Mouse (Mus musculus) forebrain, embryonic 16.5 days (tissue): ENCODE measurements at regions not wholly inside any gene's neighbourhood (a gene's known extent, or its start where the extent isn't known, plus 50 kb on each side); places are given as distances from the start of the nearest gene placed in this dataset.
"Not testable (repeated sequence)": the region's sequence is repeated elsewhere in the genome, so short reads cannot be mapped to it uniquely, and the experiment has no call there.

ENCODE experiments used
- ATAC-seq: fragments of 200-750 bp; cut with Nextera tagmentation; 2 replicates; pipeline ENCODE4 v1.8.0; 2017; ENCODE audit warnings: mild to moderate bottlenecking, moderate library complexity
- H3K27ac ChIP-seq: fragments of 300-500 bp; sonication (generic); 2 replicates; pipeline ENCODE4 v1.5.1; 2014; ENCODE audit warnings: low read length, control low read depth
- H3K27me3 ChIP-seq: fragments of 300-500 bp; sonication (generic); replicated peaks from 2 replicates; pipeline ENCODE4 v1.6.1; 2014; ENCODE audit warnings: low read length; ENCODE audit not compliant: control insufficient read depth, insufficient read depth
- H3K36me3 ChIP-seq: fragments of 300-500 bp; sonication (generic); 2 replicates; pipeline ENCODE4 v1.6.1; 2014; ENCODE audit not compliant: control insufficient read depth, insufficient read depth
- H3K4me1 ChIP-seq: fragments of 300-500 bp; sonication (generic); replicated peaks from 2 replicates; pipeline ENCODE4 v1.6.1; 2014; ENCODE audit warnings: low read length; ENCODE audit not compliant: control insufficient read depth, insufficient read depth
- H3K4me2 ChIP-seq: fragments of 300-500 bp; sonication (generic); 2 replicates; pipeline ENCODE4 v1.6.1; 2014; ENCODE audit warnings: mild to moderate bottlenecking, low read length, control low read depth
- H3K4me3 ChIP-seq: fragments of 300-500 bp; sonication (generic); replicated peaks from 2 replicates; pipeline ENCODE4 v1.5.1; 2014; ENCODE audit warnings: mild to moderate bottlenecking, low read length, control low read depth
- H3K9ac ChIP-seq: fragments of 300-500 bp; sonication (generic); replicated peaks from 2 replicates; pipeline ENCODE4 v1.6.1; 2014; ENCODE audit warnings: low read depth, low read length, control low read depth
- H3K9me3 ChIP-seq: fragments of 300-500 bp; sonication (generic); 2 replicates; pipeline ENCODE4 v1.6.1; 2016; ENCODE audit warnings: low read length; ENCODE audit not compliant: control insufficient read depth
- WGBS: fragments of 180-500 bp; shearing (Covaris S2); extraction: QIAGEN DNeasy Blood & Tissue Kit; methylation state at CpG from one replicate; pipeline ENCODE4 v1.1.7; 2014; 5-methylcytosine and 5-hydroxymethylcytosine counted together

- Histone ChIP-seq H3K27me3 (no peaks in the 10 kb centered on the region), H3K27ac (no peak overlapping the region), H3K4me1 (no peaks in the 10 kb centered on the region), H3K9me3 (no peaks in the 10 kb centered on the region), H3K4me2 (no peak overlapping the region), H3K36me3 (no peaks in the 10 kb centered on the region), H3K9ac (no peak overlapping the region), H3K4me3 (no peak overlapping the region)
- 91% methylated on average over 8 of the region's 8 CpGs for WGBS
- ATAC-seq, result no peak
These were observed 251.2 kb upstream of the Kcnh8 start for GRCm38 (mm10) chr17:52351293-52351692.

- H3K9me3 ChIP-seq, result no peaks in the 10 kb centered on the region
- no peak overlapping the region for H3K9ac ChIP-seq
- H3K4me1 ChIP-seq, result no peaks in the 10 kb centered on the region
- no peak overlapping the region for H3K4me2 ChIP-seq
- no peaks in the 10 kb centered on the region for H3K36me3 ChIP-seq
- H3K4me3 ChIP-seq, result no peak overlapping the region
- ATAC-seq, result no peak
- H3K27me3 ChIP-seq, result no peaks in the 10 kb centered on the region
- no peak overlapping the region for H3K27ac ChIP-seq
These were observed 251.8 kb upstream of the Kcnh8 start for GRCm38 (mm10) chr17:52350696-52351095.

GRCm38 (mm10) chr17:52349872-52350271, 252.6 kb upstream of the Kcnh8 start:
- no peak overlapping the region for H3K27ac ChIP-seq
- no peak for ATAC-seq
- H3K4me1 ChIP-seq, result no peaks in the 10 kb centered on the region
- no peak overlapping the region for H3K4me3 ChIP-seq
- H3K36me3 ChIP-seq, result no peaks in the 10 kb centered on the region
- WGBS, result 81% methylated on average over 5 of the region's 5 CpGs
- H3K4me2 ChIP-seq, result no peak overlapping the region
- H3K27me3 ChIP-seq, result no peaks in the 10 kb centered on the region
- no peak overlapping the region for H3K9ac ChIP-seq
- H3K9me3 ChIP-seq, result no peaks in the 10 kb centered on the region

DNA sequence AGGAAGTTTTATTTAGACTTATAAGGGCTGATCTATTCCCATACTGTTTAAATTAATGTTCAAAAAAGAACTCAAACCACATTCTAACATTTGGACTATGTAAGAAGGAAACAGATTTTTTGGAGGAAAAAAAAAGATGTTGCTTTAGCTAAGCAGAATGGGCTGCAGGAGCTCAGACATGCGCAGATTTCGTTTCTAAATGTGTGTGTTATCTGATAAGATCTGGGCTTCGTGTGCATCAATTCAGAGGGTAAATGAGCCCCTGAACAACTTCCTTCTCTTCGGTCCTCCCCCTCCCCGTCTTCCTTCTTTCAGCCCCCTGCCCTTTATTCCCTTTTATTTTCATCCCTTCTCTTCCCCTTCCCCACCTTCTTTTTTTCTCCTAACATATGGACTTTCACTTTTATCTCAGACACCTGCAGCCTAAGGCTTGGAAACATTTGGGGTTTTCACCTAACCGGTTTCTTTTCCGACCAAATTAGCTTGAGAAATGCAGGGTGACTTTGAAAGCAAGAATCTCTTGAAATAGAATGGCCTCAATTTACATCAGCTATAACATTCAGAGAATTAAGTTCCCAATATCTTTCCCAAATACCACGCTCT, 253.9 kb upstream of the Kcnh8 start:
- Histone ChIP-seq H3K27me3 (no peaks in the 10 kb centered on the region), H3K4me2 (no peak overlapping the region), H3K4me3 (no peak overlapping the region), H3K4me1 (no peaks in the 10 kb centered on the region), H3K9me3 (no peaks in the 10 kb centered on the region), H3K36me3 (no peaks in the 10 kb centered on the region), H3K9ac (no peak overlapping the region), H3K27ac (no peak overlapping the region)
- WGBS, result 73% methylated on average over 8 of the region's 8 CpGs
- no peak for ATAC-seq

- Histone ChIP-seq H3K4me2 (no peak overlapping the region), H3K36me3 (no peaks in the 10 kb centered on the region)
- WGBS, result 82% methylated on average over 1 of the region's 1 CpGs
These were observed 281.9 kb upstream of the Kcnh8 start for GRCm38 (mm10) chr17:52320586-52320985.

GRCm38 (mm10) chr17:52316976-52317375, 285.5 kb upstream of the Kcnh8 start:
- Histone ChIP-seq H3K4me1 (no peaks in the 10 kb centered on the region), H3K9ac (no peak overlapping the region), H3K27me3 (no peaks in the 10 kb centered on the region), H3K4me3 (no peak overlapping the region), H3K36me3 (no peaks in the 10 kb centered on the region), H3K4me2 (no peak overlapping the region), H3K27ac (no peak overlapping the region), H3K9me3 (no peaks in the 10 kb centered on the region)
- no peak for ATAC-seq
- WGBS, result 85% methylated on average over 3 of the region's 3 CpGs

More at GRCm38 (mm10) chr17:52320586-52320985, 281.9 kb upstream of the Kcnh8 start:
- Histone ChIP-seq H3K4me3 (no peak overlapping the region), H3K27me3 (no peaks in the 10 kb centered on the region), H3K9me3 (no peaks in the 10 kb centered on the region), H3K27ac (no peak overlapping the region), H3K4me1 (no peaks in the 10 kb centered on the region), H3K9ac (no peak overlapping the region)
- no peak for ATAC-seq

GRCm38 (mm10) chr17:52315879-52316278, 286.6 kb upstream of the Kcnh8 start:
- H3K4me3 ChIP-seq, result no peak overlapping the region
- ATAC-seq, result no peak
- no peak overlapping the region for H3K4me2 ChIP-seq
- H3K9ac ChIP-seq, result no peak overlapping the region
- H3K36me3 ChIP-seq, result no peaks in the 10 kb centered on the region
- no peaks in the 10 kb centered on the region for H3K9me3 ChIP-seq
- H3K27me3 ChIP-seq, result no peaks in the 10 kb centered on the region
- H3K4me1 ChIP-seq, result no peaks in the 10 kb centered on the region
- H3K27ac ChIP-seq, result no peak overlapping the region
- 94% methylated on average over 2 of the region's 2 CpGs for WGBS

DNA sequence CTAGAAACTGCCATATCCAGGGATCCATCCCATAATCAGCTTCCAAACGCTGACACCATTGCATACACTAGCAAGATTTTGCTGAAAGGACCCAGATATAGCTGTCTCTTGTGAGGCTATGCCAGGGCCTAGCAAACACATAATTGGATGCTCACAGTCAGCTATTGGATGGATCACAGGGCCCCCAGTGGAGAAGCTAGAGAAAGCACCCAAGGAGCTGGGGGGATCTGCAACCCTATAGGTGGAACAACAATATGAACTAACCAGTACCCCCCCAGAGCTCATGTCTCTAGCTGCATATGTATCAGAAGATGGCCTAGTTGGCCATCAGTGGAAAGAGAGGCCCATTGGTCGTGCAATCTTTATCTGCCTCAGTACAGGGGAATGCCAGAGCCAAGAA, 287.1 kb upstream of the Kcnh8 start:
- not testable (repeated sequence) for H3K4me3 ChIP-seq, H3K4me2 ChIP-seq, H3K36me3 ChIP-seq, H3K9me3 ChIP-seq, H3K27me3 ChIP-seq, H3K9ac ChIP-seq, H3K4me1 ChIP-seq, ATAC-seq, H3K27ac ChIP-seq
- 86% methylated on average over 1 of the region's 2 CpGs for WGBS

- H3K36me3 ChIP-seq, result no peaks in the 10 kb centered on the region
- no peak overlapping the region for H3K4me2 ChIP-seq
- WGBS, result 87% methylated on average over 1 of the region's 1 CpGs
- no peaks in the 10 kb centered on the region for H3K27me3 ChIP-seq
- H3K9ac ChIP-seq, result no peak overlapping the region
- ATAC-seq, result no peak
- H3K4me1 ChIP-seq, result no peaks in the 10 kb centered on the region
- H3K27ac ChIP-seq, result no peak overlapping the region
- no peaks in the 10 kb centered on the region for H3K9me3 ChIP-seq
- H3K4me3 ChIP-seq, result no peak overlapping the region
These were observed 290.5 kb upstream of the Kcnh8 start for GRCm38 (mm10) chr17:52312043-52312442.

DNA sequence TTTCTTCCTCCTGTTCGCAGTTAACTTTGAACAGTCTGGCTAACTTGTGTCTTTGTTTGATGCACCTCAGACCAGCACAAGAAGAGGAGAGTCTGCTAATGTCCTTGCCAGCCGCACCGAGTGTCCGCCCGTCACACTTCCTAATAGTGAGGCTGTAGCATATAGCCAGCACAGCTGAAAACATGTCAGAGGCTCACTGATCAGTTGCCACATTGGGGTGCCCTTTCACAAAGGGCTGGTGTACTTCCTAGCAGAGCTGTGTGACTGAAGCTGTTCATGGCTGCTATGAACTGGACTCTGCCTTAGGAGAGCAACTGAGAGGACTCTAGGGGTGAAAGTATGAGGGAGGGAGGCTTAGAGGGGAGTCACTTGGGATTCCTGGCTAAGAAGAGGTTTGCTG, 293.7 kb upstream of the Kcnh8 start:
- H3K4me1 ChIP-seq, result no peaks in the 10 kb centered on the region
- H3K27ac ChIP-seq, result no peak overlapping the region
- no peaks in the 10 kb centered on the region for H3K27me3 ChIP-seq
- H3K36me3 ChIP-seq, result no peaks in the 10 kb centered on the region
- no peaks in the 10 kb centered on the region for H3K9me3 ChIP-seq
- ATAC-seq, result no peak
- H3K9ac ChIP-seq, result no peak overlapping the region
- no peak overlapping the region for H3K4me3 ChIP-seq
- no peak overlapping the region for H3K4me2 ChIP-seq
- 64% methylated on average over 5 of the region's 5 CpGs for WGBS
